Mouse (Mus musculus): ENCODE results near the gene Tceal3. TPM values are rescaled to one million over a fixed set of nuclear protein-coding genes. Genes with fewer than 3 reads are reported as not detected.
"Not testable (repeated sequence)": the region's sequence is repeated elsewhere in the genome, so short reads cannot be mapped to it uniquely, and the experiment has no call there.

Gene Tceal3
- polyA plus RNA-seq, 1 experiment from 2014 or later, result 45.7 TPM

DNA sequence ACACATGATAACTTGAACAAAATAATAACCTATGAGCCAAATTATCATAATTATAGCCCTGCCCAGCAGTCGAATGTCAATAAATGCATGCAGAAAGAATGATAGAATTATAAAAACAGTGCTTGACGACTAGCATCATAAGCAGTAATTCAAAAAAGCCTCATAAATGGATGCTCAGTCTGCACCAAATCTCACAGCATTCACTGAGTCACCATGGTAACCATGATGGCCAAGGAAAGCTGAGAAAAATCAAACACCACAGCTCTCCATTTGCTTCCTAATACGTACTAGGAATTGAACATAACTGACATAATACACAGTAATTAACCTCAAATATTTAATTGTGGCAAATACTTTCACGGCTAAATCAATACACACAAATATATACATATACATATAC is 44.5 kb downstream of the Tceal3 start:
- H3K27ac ChIP-seq, result no peak overlapping the region
- no peaks in the 10 kb centered on the region for H3K9me3 ChIP-seq
- ATAC-seq, result no peak
- H3K4me3 ChIP-seq (replicated peaks), result no peak overlapping the region
- H3K36me3 ChIP-seq, result no peaks in the 10 kb centered on the region
- 64% methylated on average over 4 of the region's 4 CpGs for WGBS
- no peaks in the 10 kb centered on the region for H3K4me1 ChIP-seq (replicated peaks)
- H3K27me3 ChIP-seq, result no peaks in the 10 kb centered on the region
- no peak overlapping the region for H3K9ac ChIP-seq (replicated peaks)
- H3K4me2 ChIP-seq (replicated peaks), result no peak overlapping the region

DNA sequence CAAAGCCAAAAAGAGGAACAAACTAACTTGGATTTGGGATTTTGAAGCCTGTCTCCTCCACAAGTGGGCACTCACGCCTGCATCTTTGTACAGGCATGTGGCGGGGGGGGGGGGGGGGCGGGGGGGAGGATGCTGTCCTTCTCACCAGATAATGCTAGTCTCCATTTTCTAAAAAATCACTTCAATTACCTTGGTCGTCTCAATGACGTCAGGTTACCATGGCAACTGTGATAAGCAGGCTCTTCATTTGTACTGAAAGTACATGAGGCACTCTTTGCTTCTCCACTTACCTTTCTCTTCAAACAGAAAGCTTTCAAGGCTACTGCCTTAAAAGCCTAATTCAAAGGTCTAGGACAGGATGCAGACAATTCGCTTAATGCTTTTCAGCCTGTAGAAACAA is 49.1 kb downstream of the Tceal3 start:
- Histone ChIP-seq H3K27me3 (no peaks in the 10 kb centered on the region), H3K9ac (replicated peaks) (no peak overlapping the region), H3K4me2 (replicated peaks) (no peak overlapping the region), H3K9me3 (no peaks in the 10 kb centered on the region), H3K27ac (no peak overlapping the region), H3K4me1 (replicated peaks) (no peaks in the 10 kb centered on the region), H3K4me3 (replicated peaks) (no peak overlapping the region), H3K36me3 (no peaks in the 10 kb centered on the region)
- no peak for ATAC-seq
- WGBS, result 39% methylated on average over 4 of the region's 6 CpGs

DNA sequence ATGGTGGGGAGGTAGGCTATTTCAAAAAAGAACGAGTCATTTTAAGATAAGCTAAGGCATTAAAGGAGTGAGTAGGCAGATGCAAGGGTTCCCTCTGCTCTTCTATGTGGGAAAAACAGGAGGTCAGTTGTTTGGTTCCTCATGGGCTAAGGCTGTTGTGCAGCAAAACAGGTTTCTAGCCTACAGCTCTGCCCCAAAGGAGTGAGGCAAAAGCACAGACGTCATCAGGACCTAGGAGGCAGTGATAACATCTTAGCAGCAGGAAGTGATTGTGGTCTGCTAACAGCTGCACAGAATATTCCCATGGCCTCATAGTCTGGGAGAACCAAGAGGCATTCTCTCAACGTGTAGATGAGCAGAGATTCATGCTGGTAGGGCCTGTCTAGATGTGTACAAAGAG is 55.2 kb downstream of the Tceal3 start:
- not testable (repeated sequence) for H3K27me3 ChIP-seq; H3K27ac ChIP-seq; H3K9ac ChIP-seq (replicated peaks); H3K4me2 ChIP-seq (replicated peaks); ATAC-seq; H3K36me3 ChIP-seq; H3K4me3 ChIP-seq (replicated peaks); H3K9me3 ChIP-seq; H3K4me1 ChIP-seq (replicated peaks)
- 57% methylated on average over 3 of the region's 3 CpGs for WGBS

DNA sequence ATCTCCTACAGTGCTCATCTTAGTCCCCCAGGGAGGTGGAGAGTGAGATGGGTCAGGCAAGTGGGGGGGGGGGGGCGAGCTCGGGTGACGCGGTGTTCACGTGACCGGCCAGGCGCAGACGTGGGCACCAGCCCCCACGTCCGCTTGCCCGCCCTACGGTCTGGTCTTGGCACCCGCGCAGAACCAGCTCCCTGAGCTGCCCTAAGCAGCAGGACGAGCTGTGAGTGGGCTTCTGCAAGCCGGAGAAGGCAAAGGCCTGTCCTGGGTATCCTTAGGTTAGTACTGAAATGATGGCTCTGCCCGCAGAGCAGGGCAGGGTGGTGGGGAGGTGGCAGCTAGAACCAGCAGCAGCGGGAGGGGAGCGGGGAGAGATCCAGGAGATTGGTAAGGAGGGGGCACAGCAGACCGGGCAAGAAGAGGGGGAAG is 75.7 kb downstream of the Tceal3 start:
- whole genome bisulfite sequencing, result 23% methylated on average over 13 of the region's 20 CpGs
- Histone ChIP-seq H3K9me3 (no peaks in the 10 kb centered on the region), H3K27me3 (0 out of 2 replicates have a peak, but pooled peaks cover 2% of the 10 kb centered on the region), H3K4me1 (replicated peaks) (no peaks in the 10 kb centered on the region), H3K27ac (peak overlapping the region; percentile 35; the same call in 1 of the 2 replicates), H3K36me3 (no peaks in the 10 kb centered on the region), H3K4me2 (replicated peaks) (peak overlapping the region; percentile 63), H3K4me3 (replicated peaks) (peak overlapping the region; percentile 49), H3K9ac (replicated peaks) (peak overlapping the region; percentile 71)
- peak; percentile 93 for ATAC-seq

DNA sequence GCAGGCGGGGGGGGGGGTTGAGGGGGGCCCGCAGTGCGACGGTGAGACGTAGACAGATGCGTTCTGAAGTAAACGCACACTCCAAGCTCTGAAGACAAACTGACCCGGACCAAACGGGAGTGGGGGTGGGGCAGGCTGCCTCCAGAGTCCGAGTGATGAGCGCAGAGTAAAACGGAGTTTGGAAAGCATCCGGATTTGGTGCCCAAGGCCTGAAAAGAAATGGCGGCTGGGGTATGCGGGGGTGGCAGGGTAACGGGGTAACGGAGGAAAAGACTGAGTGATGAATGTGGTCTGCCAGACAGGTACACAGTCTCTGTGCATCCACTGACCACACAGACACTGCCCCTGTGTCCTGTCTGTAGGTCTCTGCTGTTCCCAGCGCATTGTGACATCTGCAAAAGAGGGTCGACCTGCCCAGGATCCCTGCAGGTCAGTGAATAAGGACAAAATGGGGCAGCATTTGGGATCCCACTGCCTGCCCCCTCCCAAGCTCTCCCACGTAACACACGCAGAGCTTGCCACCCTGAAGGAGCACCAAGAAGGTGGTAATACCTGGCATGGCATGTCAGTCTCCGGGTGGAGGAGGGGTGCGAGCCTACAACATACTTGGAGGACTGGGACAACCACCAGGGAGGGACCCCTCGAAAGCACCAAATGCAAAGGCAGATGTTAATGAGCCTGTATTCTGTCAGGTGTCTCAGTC is 76.3 kb downstream of the Tceal3 start:
- H3K4me2 ChIP-seq (replicated peaks), result peak overlapping the region; percentile 63
- H3K9ac ChIP-seq (replicated peaks), result peak overlapping the region; percentile 71
- not testable (repeated sequence) for H3K9me3 ChIP-seq; H3K27me3 ChIP-seq; H3K36me3 ChIP-seq; H3K4me1 ChIP-seq (replicated peaks); H3K27ac ChIP-seq
- peak overlapping the region; percentile 49 for H3K4me3 ChIP-seq (replicated peaks)
- ATAC-seq, result peak; percentile 80
- 22% methylated on average over 24 of the region's 24 CpGs for WGBS

- 57% methylated on average over 2 of the region's 2 CpGs for WGBS
- no peak for ATAC-seq
- no peaks in the 10 kb centered on the region for H3K36me3 ChIP-seq
These were observed 78.2 kb downstream of the Tceal3 start for GRCm38 (mm10) chrX:136668794-136669193.

GRCm38 (mm10) chrX:136680989-136681388 is 90.3 kb downstream of the Tceal3 start:
- Histone ChIP-seq H3K4me3 (replicated peaks) (no peak overlapping the region), H3K9ac (replicated peaks) (no peak overlapping the region), H3K9me3 (no peaks in the 10 kb centered on the region), H3K4me1 (replicated peaks) (no peaks in the 10 kb centered on the region), H3K36me3 (no peaks in the 10 kb centered on the region), H3K27me3 (no peaks in the 10 kb centered on the region; the same call in 1 of the 2 replicates), H3K27ac (no peak overlapping the region), H3K4me2 (replicated peaks) (no peak overlapping the region)
- 69% methylated on average over 3 of the region's 3 CpGs for WGBS
- no peak for ATAC-seq

More at GRCm38 (mm10) chrX:136668794-136669193, 78.2 kb downstream of the Tceal3 start:
- Histone ChIP-seq H3K4me2 (replicated peaks) (no peak overlapping the region), H3K4me1 (replicated peaks) (no peaks in the 10 kb centered on the region), H3K27ac (no peak overlapping the region), H3K9ac (replicated peaks) (no peak overlapping the region), H3K27me3 (0 out of 2 replicates have a peak, but pooled peaks cover 2% of the 10 kb centered on the region), H3K4me3 (replicated peaks) (no peak overlapping the region), H3K9me3 (no peaks in the 10 kb centered on the region)

DNA sequence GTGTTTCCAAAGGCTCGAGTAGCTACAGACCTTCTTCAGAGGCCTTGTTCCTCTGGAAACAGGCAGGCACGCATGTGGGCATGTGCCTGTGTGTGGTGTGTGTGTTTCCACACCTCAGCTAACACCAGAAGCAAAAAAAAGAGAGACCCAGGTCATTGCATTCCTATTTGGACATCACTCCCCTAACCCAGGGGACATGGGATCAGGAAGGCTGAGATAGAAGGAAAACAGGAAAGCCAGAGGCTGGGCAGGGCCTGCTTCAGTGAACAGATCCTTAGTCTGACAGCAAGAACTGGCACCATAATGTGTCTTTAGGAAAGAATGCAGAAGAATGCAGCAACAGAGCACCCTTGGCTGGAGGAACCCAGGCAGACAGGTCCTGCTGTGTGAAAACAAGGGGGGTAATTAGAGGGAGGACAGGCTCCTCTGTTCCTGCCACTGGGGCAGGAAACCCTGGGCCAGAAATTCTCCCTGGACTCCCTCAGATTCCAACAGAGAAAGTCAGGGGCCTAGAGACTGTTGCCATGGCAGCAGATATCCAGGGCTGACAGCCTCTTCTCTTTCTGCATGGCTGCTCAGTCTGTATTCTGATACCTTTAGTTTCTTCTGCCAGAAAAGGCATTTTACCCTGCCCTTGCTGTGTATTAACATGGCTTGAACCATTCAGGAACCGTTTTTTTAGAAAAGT is 101.1 kb downstream of the Tceal3 start:
- H3K4me3 ChIP-seq (replicated peaks); H3K9ac ChIP-seq (replicated peaks); H3K27me3 ChIP-seq; H3K4me2 ChIP-seq (replicated peaks); H3K4me1 ChIP-seq (replicated peaks); H3K9me3 ChIP-seq; H3K36me3 ChIP-seq: not testable (repeated sequence)
- WGBS, result 32% methylated on average over 3 of the region's 3 CpGs
- H3K27ac ChIP-seq, result peak overlapping the region; percentile 74
- ATAC-seq, result peak; percentile 94

- ATAC-seq, result peak; percentile 63
- WGBS, result 59% methylated on average over 4 of the region's 4 CpGs
- Histone ChIP-seq H3K4me1 (replicated peaks) (peaks cover 6% of the 10 kb centered on the region; the same call in 1 of the 2 replicates), H3K4me2 (replicated peaks) (no peak overlapping the region), H3K4me3 (replicated peaks) (no peak overlapping the region), H3K27me3 (no peaks in the 10 kb centered on the region), H3K9ac (replicated peaks) (no peak overlapping the region), H3K36me3 (no peaks in the 10 kb centered on the region), H3K27ac (peak overlapping the region; percentile 67), H3K9me3 (no peaks in the 10 kb centered on the region)
These were observed 101.6 kb downstream of the Tceal3 start for GRCm38 (mm10) chrX:136692294-136692675.

DNA sequence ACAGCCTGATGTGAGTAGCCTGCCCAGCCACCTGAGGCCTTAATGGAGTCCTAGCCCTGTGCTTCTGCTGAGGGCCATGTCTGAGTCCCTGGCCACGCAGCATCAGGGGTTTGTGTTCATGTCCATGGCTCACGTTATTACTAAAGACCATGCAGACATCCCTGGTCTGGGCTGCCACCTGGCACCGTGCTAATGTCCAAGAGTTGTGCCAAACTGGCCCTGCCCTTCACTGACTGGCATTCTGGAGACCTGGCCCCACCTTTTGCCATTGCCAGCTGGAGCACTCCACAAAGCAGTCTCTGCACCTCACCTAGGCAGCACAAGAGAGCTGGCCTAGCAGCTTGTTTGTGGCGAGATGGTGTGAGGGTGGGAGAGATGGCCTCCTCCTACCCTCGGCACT is 102.6 kb downstream of the Tceal3 start:
- H3K9me3 ChIP-seq, result no peaks in the 10 kb centered on the region
- no peak overlapping the region for H3K27ac ChIP-seq
- H3K4me2 ChIP-seq (replicated peaks), result no peak overlapping the region
- H3K4me3 ChIP-seq (replicated peaks), result no peak overlapping the region
- peak; percentile 45; the same call in 1 of the 2 replicates for ATAC-seq
- no peak overlapping the region for H3K9ac ChIP-seq (replicated peaks)
- no peaks in the 10 kb centered on the region for H3K36me3 ChIP-seq
- peaks cover 6% of the 10 kb centered on the region; the same call in 1 of the 2 replicates for H3K4me1 ChIP-seq (replicated peaks)
- WGBS, result 88% methylated on average over 5 of the region's 5 CpGs
- H3K27me3 ChIP-seq, result no peaks in the 10 kb centered on the region

DNA sequence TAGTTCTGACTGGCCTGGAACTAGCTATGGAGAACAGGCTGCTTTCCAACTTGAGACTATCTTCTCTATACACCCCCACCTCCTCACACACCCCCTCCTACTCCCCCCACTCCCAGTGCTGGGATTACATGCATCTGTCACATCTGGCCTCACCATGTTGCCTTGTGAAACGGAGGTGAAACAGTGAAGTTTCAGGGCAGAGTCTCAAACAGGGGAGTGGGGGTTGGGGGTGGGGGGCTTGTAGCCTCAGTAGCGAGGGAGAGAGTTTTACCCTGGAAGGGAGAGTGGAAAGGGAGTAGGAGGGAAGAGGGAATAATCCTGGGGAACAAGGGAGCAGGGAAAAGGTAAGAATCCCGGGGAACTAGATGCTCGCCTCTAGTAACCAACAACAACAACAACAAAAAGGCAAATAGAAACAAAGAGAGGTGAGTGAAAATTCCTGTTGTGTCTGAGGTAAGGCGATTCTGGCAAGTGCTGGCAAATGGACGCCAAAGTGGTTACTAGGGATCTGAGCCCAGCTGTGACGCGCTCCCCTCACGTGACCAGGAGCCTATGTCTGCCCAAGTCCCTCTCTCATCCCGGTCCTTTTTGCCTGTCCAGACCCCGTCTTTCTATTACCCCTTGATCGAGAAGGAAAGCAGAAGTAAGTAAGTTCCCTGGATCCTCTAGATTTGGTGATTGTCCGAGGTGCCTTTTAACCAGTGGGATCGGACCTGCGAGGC is 117.0 kb downstream of the Tceal3 start, which contains the start of gene Tceal1:
Gene Tceal1, plus strand, starts transcription at position 537 of the 722 bp plus-strand sequence.
- ATAC-seq, result peak; percentile 94
- Histone ChIP-seq H3K9me3 (no peaks in the 10 kb centered on the region), H3K4me3 (replicated peaks) (peak within 1 kb of the TSS; percentile 52), H3K4me1 (replicated peaks) (peaks cover 5% of the 10 kb centered on the region; the same call in 1 of the 2 replicates), H3K27me3 (no peaks in the 10 kb centered on the region), H3K4me2 (replicated peaks) (peak within 1 kb of the TSS; percentile 62), H3K27ac (peak within 1 kb of the TSS; percentile 93), H3K36me3 (no peaks in the 10 kb centered on the region), H3K9ac (replicated peaks) (peak within 1 kb of the TSS; percentile 76)
- 19% methylated on average over 15 of the region's 15 CpGs for WGBS
